Mouse (Mus musculus) heart, postnatal 36 days (tissue): ENCODE measurements at regions not wholly inside any gene's neighbourhood (a gene's known extent, or its start where the extent isn't known, plus 50 kb on each side); places are given as distances from the start of the nearest gene placed in this dataset.
A peak's percentile ranks its signal among the peaks of the same experiment; 100 is the strongest.
"Not testable (repeated sequence)": the region's sequence is repeated elsewhere in the genome, so short reads cannot be mapped to it uniquely, and the experiment has no call there.

Experiments used
- DNase-seq, 2 experiments: peaks; one replicate each; pipeline ENCODE4 v3.0.0; 2021 to 2022
- intact Hi-C: fragments of 180-260 bp; cut with DNase I; formaldehyde crosslinking; loops from one replicate; pipeline ENCODE4 v1.15.1; 2025

DNA sequence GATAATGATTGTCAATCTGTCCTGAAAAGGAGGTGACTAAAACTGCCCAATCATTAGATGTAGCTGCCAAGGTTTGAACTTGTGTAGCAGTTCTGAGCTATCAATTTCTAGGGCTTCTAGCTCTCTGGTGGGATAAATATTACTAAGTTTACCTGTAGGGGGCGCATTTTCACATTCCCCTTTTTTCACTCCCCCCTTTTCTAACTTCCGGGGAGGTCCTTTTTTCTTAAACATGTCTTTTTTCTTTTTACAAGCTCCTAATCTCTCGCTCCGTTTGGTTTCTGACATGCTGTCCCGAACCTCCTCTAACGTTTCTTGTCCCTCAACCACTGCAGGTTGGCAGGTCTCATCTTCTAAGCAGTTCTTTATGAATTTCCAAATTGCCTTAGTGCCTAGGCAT, 2129.0 kb downstream of the Cntnap5b start:
- DNase-seq, intact Hi-C loops: not testable (repeated sequence)

DNA sequence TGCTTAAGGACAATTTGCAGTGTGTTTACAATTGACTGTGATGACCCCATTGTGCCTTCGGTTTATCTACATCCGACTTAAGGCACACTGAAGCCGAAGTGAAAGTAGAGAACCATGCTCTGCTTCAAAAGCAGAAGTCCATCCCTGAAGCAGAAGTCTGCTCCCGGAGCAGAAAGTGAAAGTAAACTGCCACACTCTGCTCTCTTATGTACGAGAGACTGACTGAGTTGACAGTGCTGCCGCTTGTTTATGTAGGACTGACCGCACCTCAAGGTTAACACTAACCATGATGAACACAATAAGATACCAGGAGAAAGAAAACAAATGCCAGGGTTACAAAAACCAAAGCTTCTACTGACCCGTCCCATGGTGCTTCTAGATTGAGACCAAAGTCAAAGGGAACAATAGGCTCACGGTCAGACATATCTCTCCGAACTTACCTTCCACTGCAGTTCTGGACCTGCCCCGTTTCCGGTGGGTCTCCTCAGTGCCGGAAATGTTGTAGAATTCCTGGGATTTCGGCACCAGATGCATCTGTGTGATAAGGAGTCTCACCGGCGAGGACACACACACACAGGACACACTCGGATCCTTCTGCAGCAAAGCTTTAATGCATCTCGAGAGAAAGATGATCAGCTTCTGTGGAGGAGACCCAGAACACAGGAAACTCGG, 2129.7 kb downstream of the Cntnap5b start:
- DNase-seq, result peak in 1 of 2 experiments; percentile 2
- intact Hi-C loops, result not testable (repeated sequence)

DNA sequence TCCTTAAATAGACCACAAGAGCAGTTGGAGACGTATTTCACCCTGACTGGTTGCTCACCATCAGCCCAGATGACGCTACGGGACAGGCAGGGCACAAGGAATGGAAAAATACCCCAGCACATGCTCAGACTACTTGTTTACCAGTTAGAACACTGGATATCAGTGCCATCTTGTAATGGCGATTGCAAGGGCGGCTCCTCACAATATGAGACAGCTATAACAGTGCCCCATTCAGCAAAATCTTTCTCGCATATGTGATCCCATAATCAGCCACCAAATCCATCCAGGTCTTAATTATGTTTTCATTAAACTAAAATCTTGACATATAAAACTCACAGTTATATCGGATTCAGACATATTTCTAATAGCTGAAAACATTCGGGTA, 2130.3 kb downstream of the Cntnap5b start:
- DNase-seq, intact Hi-C loops: not testable (repeated sequence)

DNA sequence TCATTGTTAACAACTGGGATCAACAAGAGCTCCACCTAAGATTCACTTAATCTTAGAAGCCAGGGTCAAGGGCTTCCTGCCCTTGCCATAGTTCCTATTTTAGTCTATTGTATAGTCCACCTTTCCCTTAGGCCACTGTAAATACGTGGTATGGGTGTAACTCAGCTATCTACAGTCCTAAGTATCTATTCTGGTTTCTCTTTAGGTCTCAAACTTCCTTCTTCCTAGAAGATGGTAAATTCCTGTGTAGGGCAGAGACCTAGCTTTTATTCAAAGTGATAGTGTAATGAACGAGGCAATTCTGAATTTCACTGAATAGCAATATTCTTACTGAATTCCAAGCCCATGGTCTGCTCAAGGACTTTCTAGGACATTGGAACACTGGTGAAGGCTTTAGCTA, 2144.4 kb downstream of the Cntnap5b start:
- DNase-seq, intact Hi-C loops: not testable (repeated sequence)

DNA sequence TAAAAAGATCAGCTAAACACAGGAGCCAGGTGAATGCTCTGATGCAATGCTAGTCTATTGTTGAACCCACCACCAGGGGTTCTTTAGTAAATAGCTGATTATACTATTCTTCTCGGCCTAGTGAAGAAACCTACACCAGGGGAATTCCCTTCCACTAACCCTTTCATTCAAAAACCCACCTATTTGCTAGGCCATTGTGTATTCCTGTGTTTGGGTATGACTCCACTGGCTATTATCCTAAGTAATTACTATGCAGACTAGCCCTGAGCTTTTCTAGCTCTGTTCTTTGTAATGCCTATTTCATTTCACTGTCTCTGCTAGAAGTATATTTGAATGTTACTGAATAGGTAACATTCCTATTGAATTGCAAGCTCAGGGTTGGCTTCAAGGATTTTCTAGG, 2146.3 kb downstream of the Cntnap5b start:
- DNase-seq, result no peak
- intact Hi-C loops, result no loop called here

DNA sequence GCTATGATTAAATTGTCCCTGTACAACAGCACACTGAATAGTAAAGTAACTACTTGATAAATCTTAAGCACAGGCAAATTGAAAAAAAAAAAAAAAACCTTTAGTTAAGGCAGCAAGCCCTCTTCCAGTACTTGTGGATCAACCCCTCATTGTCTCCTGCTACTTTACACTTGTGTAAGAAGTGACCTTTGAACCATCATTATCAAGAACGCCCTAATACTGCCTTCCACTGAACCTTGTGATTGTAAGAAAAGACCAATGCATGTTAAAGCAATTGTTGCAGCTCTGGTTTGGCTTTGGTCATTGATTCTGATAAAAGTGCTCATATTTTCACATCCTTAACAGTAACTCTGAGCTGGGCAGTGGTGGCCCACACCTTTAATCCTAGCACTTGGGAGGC, 2168.5 kb downstream of the Cntnap5b start:
- DNase-seq, result no peak
- intact Hi-C loops, result no loop called here
